Comparison of ENCODE assay signal across 8 mouse cellular contexts in the genomic region with DNA sequence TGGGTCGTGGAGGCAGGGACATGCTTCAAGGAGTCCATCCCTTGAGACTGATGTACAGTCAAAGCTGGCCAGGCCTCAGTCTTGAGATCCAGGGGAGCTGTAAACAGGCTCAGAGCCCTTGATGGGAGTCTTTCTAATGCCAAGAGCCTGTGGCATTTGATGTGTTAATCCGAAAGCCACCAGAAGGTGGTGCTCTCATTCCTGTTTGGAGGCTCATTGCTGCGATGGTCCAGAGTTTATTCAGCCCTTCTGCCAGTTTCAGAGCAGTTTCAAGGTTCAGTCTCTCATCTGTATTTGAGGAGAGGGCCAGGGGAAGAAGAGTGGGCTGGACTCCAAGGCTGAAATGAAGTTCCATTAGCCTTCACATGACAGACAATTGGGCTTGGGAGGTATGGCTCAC.
DNase-seq lines count a peak whose midpoint lies in the region; ATAC-seq lines count a peak whose summit lies in the region.

No protein-coding gene starts in this region.

- H3K27ac ChIP-seq in lung, embryonic 16.5 days (ENCODE audit: low read length) = no peak overlapping the region

- H3K9ac ChIP-seq in lung, embryonic 16.5 days (ENCODE audit: low read length) = no peak overlapping the region

- no peaks in the 10 kb centered on the region for H3K4me1 ChIP-seq in lung, embryonic 16.5 days (replicated peaks; ENCODE audit: control insufficient read depth, insufficient read depth, low read length)

- no peaks in the 10 kb centered on the region for H3K27me3 ChIP-seq in lung, embryonic 16.5 days (ENCODE audit: control insufficient read depth, insufficient read depth, low read depth, low read length)

- 0 out of 2 replicates have a peak, but pooled peaks have one; percentile 17 for ATAC-seq in lung, embryonic 16.5 days (ENCODE audit: low read depth)
- ATAC-seq in monocyte, adult 5-6 weeks (replicated peaks; ENCODE audit: insufficient number of reproducible peaks, low FRiP score, low TSS enrichment, poor library complexity, severe bottlenecking) = no peak

- no peaks in the 10 kb centered on the region for H3K36me3 ChIP-seq in lung, embryonic 16.5 days (ENCODE audit: control insufficient read depth, insufficient read depth, low read length)

- no peak overlapping the region for H3K4me2 ChIP-seq in lung, embryonic 16.5 days (ENCODE audit: low read depth, low read length)

- H3K4me3 ChIP-seq in lung, embryonic 16.5 days (ENCODE audit: low read length) = no peak overlapping the region

- H3K9me3 ChIP-seq in lung, embryonic 16.5 days (ENCODE audit: control insufficient read depth, low read length) = no peaks in the 10 kb centered on the region

- 10% methylated on average over 3 of the region's 3 CpGs for WGBS in lung, embryonic 16.5 days

- DNase-seq in CD4-positive helper T cell, adult 2 months (ENCODE audit: low read depth, low spot score) = peak; percentile 25
- peak; percentile 57 for DNase-seq in R1 (ENCODE audit: low read depth, low spot score)
- DNase-seq in cerebellum, postnatal 14 days = peak; percentile 92 to 95
- peak; percentile 76 to 85 for DNase-seq in frontal cortex, postnatal 36 days (ENCODE audit: low spot score in 2 of 2)
- DNase-seq in kidney, postnatal 36 days = peak; percentile 41 to 83
- DNase-seq in retina, postnatal 7 days (ENCODE audit: low read depth, low spot score) = peak; percentile 63

Comparison
In these comparisons a context has a peak if more than half of its experiments do, and no peak if none do; other contexts are left out.
1. DNase-seq: peak in every context shown above with its lines; median percentile 94 in cerebellum, postnatal 14 days; 80 in frontal cortex, postnatal 36 days; 63 in retina, postnatal 7 days; 62 in kidney, postnatal 36 days; 57 in R1; 25 in CD4-positive helper T cell, adult 2 months.